Mouse (Mus musculus) urinary bladder, postnatal 14 days (tissue): ENCODE measurements around the gene Gpr179.
"Not testable (repeated sequence)": the region's sequence is repeated elsewhere in the genome, so short reads cannot be mapped to it uniquely, and the experiment has no call there.

ENCODE experiments used
- DNase-seq: peaks from one replicate; pipeline ENCODE4 v3.0.0; 2021; ENCODE audit warnings: low spot score

The Gpr179 gene

DNA sequence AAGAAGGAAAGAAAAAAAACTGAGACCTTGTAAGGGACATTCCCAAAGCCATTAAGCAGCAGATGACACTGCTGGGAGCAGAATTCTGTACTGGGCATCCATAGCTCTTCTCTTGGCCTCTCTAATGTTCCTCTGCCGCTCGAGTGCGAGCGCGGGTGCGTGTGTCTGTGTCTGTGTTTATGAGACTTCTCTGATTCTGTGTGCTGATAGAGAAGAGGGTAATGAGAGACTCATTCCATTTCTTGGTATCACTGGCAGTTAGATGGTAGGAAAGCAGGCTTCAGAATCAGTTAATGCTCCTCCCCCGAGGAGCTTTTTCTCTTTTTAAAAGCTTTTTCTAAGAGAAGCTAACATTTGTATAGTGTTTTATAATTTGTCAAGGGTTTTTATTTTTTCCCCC is 3.4 kb upstream of the Gpr179 start:
- DNase-seq: no peak

GRCm38 (mm10) chr11:97354646-97355045 is 2.8 kb upstream of the Gpr179 start:
- DNase-seq: no peak

GRCm38 (mm10) chr11:97352935-97353597 is 1.2 kb upstream of the Gpr179 start:
- no peak for DNase-seq

GRCm38 (mm10) chr11:97350035-97350434 is 1.8 kb downstream of the Gpr179 start:
- DNase-seq: peak; percentile 72

DNA sequence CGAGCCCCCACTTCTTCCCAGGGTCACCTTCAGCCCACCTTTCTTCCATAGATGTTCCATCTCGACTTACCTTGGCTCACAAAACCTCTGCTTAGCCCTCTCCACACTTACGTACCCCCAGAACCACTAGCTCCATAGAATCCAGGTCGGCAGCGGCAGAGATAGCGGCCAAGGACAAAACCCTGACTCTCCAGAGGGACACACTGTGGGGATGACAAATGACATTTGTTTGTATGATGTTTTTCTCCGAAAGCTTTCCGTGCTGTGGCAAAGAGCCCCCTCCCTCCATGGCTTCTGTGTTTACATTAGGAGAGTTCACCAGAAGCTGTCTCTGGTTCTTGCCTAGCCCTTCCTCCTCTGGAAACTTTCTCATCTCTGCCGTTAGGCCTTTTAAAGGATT is 4.6 kb downstream of the Gpr179 start:
- DNase-seq: no peak

DNA sequence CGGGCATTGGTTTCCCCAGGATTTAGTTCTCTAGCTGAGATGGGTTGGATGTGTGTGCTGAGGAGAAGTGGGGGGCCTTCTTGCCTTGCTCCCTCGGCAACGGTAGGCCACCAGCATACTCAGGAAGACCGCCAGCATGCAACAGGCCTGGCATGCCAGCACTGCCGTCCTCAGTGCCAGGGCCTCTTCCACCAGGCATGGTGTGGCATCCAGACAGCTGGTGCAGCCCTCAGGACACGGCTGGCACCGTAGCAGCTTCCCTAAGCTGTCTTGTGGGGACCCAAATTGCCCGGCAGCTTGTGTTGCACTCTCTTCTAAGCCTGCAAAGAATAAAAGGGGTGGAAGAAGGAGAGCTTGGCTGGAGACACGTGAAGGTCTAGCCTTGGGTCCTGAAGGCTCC is 5.5 kb downstream of the Gpr179 start:
- DNase-seq: no peak

DNA sequence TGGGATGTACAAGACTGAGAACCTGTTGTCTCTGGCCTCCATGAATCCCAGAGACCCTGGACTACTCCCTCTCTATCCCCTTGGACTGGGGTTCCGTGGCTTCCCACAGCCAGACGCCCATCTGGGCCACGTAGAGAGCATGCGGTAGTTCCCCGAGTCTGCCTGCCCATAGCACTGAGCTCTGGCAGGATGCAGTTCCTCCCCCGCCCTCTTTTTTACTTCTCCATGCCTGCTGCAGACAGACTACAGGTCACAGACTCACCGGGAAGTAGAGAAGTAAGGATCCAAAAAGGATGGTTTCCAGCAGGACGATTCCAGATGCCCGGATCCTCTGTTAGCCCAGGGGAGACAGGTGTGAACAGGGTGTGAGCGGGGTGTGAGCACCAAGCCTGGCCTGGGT is 6.4 kb downstream of the Gpr179 start:
- DNase-seq: no peak

DNA sequence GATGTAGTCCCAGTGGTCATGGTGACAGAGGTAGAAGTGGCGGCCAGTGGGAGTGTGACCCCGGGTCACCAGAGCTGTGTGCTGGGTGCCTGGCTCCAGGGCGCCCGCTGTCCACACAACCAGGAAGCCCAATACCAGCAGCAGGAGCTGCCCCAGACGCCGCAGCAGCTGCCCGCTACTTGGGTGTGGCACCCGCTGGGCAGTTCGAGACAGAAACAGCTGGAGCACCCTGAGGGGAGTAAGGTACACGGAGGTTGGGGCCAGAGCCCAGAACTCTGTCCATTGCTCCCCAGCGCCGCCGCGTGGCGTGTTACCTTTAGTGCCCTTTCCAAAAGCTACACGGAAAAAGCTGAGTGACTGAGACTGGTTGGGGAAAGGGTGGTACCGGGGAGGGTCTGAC is 8.3 kb downstream of the Gpr179 start:
- peak; percentile 43 for DNase-seq

DNA sequence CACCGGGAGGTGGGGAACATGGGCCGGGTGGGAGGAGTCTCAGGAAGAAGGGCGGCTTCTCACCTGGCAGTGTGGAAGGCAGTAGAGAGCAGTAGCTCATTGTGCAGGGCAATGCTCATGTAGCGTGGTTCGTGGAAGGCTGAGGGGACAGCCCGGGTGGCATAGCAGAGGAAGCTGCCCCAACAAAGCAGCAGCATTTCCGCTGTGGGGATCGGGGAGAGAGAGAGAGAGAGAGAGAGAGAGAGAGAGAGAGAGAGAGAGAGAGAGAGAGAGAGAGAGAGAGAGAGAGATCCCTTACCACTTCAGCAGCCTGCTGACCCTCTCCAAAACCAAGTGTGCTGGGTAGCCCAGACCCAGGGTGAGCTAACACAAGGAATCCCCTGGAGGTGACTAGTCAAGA is 8.7 kb downstream of the Gpr179 start:
- DNase-seq: no peak

GRCm38 (mm10) chr11:97338977-97339315 is 12.9 kb downstream of the Gpr179 start:
- peak; percentile 78 for DNase-seq

- DNase-seq: peak; percentile 28
Measured at GRCm38 (mm10) chr11:97338302-97338976, 13.4 kb downstream of the Gpr179 start.

DNA sequence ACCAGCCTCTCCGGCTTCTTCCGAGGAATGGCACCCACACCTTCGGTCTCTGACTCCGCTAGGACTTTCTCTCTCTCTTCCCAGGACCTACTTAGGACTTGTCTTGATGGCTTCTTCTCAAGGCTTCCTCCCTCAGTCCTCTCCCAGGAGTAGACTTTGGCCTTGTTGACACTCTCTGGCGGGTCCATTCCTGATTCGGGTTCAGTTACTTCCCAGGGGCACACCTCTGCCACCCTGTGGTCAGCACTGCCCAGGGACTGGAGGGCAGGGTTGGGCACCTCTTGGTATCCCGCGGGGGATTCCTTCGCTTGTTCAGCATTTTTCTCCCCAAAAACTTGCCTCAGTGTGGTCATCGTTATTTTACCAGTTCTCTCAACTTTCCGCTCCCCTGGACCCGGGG is 14.5 kb downstream of the Gpr179 start:
- no peak for DNase-seq

GRCm38 (mm10) chr11:97336751-97337345 is 15.0 kb downstream of the Gpr179 start:
- no peak for DNase-seq

GRCm38 (mm10) chr11:97336238-97336637 is 15.6 kb downstream of the Gpr179 start:
- no peak for DNase-seq

DNA sequence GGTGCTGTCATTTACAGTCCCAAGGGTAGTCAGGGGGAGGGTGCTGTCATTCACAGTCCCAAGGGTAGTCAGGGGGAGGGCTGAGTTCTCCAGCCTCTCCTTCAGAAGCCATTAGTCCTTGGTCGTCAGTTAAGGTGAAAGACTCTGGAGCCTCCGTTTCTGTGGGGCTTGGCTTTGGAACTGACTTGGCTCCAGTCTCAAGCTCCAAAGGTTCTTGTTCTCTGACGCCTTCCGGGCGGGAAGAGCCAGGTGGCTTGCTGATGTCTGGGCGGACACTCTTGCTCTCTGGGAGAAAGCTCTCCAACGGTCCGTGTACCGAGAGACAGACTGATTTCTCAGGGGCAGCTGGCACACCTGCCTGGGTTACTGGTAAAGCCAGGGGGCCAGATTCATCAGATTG is 17.5 kb downstream of the Gpr179 start:
- no peak for DNase-seq

GRCm38 (mm10) chr11:97333896-97334295 is 18.0 kb downstream of the Gpr179 start:
- DNase-seq: no peak

DNA sequence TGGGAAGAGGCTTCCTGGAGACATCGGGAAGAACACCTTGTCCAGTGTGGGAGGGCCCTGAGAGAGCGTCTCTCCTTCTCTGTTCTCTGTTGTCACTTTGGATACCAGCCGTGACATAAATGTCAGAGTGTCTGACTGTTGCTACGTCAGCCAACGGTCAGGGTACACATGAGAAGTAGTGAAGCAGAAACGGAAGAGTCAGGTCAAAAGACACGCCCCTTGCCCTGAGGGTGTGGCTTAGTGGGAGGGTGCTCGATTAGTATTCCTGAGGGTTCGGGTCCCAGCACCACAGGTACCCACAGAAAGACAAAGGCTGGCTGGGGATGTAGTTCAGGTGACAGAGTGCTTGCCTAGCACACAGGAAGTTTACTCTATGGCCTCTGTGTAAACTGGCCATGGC is 18.8 kb downstream of the Gpr179 start:
- DNase-seq: no peak

DNA sequence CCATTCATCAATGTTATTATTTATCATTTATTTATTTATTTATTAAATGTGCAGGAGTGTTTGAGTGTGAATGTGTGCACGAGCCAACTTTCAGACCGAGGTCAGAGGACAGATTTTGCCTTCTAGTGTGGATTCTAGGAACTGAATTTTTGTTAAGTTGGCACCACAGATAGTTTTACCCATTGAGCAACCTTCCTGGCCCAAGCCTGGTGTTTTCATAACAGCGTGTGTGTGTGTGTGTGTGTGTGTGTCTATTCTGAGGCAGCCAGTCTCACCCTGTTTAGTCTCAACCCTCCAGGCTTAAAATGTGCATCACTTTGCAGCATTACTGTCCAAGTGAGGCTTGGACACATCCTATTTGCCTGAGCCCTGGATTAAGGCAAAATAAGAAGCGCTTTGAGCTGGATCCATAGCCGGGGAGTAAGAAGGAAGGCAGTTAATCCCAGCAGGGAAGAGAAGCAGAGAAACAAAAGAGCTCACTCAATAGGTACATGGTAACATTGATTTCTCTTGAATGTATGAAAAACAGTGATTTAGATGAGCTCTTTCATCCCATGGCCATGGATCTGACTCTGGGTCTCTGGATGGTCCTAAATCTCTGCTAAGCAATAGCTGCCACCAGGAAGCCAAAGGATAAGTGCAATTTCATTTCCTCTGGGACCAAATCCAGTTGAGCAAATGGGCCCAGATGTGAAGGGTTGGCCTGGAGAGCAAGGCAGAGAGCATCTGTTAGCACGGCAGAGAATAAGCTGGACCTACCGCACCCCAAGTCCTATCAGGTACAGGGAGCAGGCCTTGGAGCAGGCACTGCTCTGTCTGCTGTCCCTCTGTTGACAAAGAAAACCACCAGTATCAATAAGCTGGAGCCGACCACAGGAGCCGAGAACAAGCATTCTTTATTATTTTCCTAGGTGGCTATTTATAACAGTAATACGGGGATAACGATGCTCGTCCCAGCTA is 20.4 kb downstream of the Gpr179 start:
- DNase-seq: no peak

DNA sequence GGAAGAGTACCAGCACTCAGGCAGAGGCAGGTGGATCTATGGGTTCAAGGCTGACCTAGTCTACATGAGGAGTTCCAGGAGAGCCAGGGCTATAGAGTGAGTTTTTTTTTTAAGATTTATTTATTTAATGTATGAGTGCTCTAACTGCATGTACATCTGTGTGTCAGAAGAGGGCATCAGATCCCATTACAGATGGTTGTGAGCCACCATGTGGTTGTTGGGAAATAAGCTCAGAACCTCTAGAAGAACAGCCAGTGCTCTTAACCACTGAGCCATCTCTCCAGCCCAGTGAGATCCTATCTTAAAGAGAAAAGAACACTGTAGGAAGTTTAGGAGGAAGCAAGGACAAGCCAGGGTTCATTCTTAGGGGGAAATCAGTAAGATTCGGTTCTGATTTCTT is 21.6 kb downstream of the Gpr179 start:
- no peak for DNase-seq

DNA sequence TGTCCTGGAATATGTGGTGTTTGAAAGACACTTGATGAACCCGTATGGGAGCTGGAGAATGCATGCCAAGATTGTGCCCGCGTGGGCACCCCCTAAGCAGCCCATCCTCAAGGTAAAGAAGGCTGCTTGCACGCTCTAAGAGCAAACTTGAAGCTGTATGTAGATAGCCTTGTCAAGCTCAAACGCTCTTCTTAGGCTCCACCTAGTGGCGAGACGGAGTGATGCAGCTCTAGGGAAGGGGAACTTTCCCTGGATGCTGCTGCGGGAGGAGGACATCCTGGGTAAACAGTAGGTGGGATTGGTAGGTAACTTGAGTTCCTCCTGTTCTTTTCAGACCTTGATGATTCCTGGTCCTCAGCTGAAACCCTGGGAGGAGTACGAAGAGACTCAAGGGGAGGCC is 23.7 kb downstream of the Gpr179 start:
- DNase-seq: peak; percentile 70

GRCm38 (mm10) chr11:97325224-97325623 is 26.7 kb downstream of the Gpr179 start:
- DNase-seq: no peak

DNA sequence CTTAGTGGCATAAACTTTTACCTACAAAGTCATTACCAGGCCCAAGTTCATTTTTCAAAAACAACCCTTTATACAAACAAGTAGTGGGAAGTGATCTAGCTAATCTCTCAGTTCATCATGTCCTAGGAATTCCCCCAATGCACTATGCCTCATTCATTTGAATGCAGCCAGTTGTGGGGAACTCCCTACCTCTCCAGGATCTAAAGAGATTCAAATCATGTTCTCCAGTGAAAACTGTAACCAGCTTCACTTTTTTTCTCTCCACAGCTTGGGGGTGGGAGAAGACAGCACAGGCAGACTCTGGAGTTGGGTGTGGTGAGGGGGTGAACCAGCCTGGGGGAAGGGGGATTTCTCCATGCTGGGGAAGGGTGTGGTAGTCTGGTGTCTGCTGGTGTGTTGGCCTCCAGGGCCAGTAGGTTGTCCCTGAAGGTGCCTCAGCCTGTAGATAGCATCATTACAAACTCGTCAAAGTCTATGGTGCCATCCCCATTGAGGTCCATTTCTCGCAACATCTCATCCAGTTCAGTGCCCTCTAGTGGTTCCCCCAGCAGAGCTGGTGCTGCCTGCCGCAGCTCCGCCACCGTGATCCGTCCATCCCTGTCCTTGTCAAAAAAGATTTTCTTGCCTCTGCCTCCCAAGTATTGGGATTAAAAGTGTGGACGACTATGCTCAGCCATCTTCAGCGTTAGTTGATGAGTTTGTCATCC is 29.8 kb downstream of the Gpr179 start:
- not testable (repeated sequence) for DNase-seq
